Mouse (Mus musculus): ENCODE results near the gene Ddx19a. TPM values are rescaled to one million over a fixed set of nuclear protein-coding genes. Genes with fewer than 3 reads are reported as not detected.
A peak's percentile ranks its signal among the peaks of the same experiment; 100 is the strongest.
"Not testable (repeated sequence)": the region's sequence is repeated elsewhere in the genome, so short reads cannot be mapped to it uniquely, and the experiment has no call there.

Ddx19a gene
- polyA plus RNA-seq, 1 experiment from 2014 or later = 9.8 TPM

DNA sequence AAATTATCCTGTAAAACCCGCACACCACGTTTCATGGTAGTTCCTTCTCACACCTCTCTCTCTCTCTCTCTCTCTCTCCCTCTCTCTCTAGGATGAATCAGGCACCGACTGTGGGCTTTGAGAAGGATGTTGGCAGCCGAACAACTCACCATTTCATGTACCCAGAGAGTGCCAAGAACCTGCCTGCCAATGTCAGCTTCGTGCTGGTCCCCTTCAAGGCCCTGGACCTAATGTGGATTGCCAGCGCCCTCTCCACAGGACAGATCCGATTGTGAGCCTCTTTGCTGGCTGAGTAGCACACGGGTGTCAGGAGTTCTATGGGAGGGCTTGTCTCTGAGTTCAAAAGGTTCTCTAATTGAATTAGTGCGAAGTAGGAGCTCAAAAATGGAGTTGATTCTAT is 30.3 kb downstream of the Ddx19a start:
- ATAC-seq (ENCODE audit: low FRiP score) = no peak
- no peak overlapping the region for H3K27ac ChIP-seq (replicated peaks)
- no peaks in the 10 kb centered on the region for H3K9me3 ChIP-seq (replicated peaks)
- 83% methylated on average over 9 of the region's 9 CpGs for WGBS
- peaks cover 15% of the 10 kb centered on the region for H3K4me1 ChIP-seq
- H3K36me3 ChIP-seq = peaks cover 30% of the 10 kb centered on the region
- H3K4me3 ChIP-seq (replicated peaks) = no peak overlapping the region
- H3K4me2 ChIP-seq = no peak overlapping the region
- H3K9ac ChIP-seq (replicated peaks) = no peak overlapping the region
- no peaks in the 10 kb centered on the region for H3K27me3 ChIP-seq (replicated peaks)

DNA sequence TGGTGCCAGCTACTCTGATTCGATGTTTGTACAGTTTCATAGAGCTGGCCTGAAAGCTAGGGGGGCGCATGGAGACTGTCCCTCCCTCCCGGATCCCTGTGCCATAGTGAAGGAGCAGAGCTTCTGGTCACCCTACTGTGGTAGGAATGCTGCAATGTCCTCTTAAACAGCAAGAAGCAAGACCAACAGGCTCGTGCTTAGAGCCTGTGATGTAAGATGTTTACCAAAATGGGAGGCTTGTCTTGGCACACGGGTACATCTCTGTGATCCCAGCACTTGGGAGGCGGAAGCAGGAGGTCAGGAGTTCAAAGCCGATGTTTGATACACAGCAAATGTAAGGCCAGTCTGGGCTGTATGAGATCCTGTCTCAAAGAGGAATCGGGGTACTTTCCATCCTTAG is 31.0 kb downstream of the Ddx19a start:
- Histone ChIP-seq H3K36me3 (peaks cover 29% of the 10 kb centered on the region), H3K27ac (replicated peaks) (no peak overlapping the region), H3K4me3 (replicated peaks) (no peak overlapping the region), H3K9ac (replicated peaks) (no peak overlapping the region), H3K4me2 (no peak overlapping the region), H3K4me1 (peaks cover 15% of the 10 kb centered on the region), H3K9me3 (replicated peaks) (no peaks in the 10 kb centered on the region), H3K27me3 (replicated peaks) (no peaks in the 10 kb centered on the region)
- ATAC-seq (ENCODE audit: low FRiP score) = no peak
- WGBS = 94% methylated on average over 8 of the region's 8 CpGs

DNA sequence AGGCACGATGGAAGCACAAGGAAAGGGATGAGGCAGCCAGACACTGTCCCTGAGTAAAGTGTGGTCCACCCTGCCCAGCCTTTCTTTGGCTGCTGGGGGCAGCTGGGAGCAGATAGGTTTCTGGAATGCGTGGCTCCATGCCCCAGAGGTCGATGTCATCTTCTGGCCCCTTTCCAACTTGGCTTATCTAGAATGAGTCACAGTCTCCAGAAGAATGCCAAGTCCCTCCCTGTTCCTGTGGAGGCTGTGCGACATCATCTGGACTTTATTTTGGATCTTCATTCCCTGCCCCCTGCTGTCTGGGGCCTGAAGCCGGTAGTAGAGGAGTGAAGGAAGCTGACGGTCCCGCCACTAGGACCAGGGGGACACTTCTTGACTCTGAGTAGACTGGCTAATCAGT is 32.0 kb downstream of the Ddx19a start:
- Histone ChIP-seq H3K4me2 (no peak overlapping the region), H3K9me3 (replicated peaks) (no peaks in the 10 kb centered on the region), H3K4me1 (peaks cover 6% of the 10 kb centered on the region), H3K4me3 (replicated peaks) (no peak overlapping the region), H3K27me3 (replicated peaks) (no peaks in the 10 kb centered on the region), H3K36me3 (peaks cover 29% of the 10 kb centered on the region), H3K27ac (replicated peaks) (no peak overlapping the region), H3K9ac (replicated peaks) (no peak overlapping the region)
- ATAC-seq (ENCODE audit: low FRiP score) = no peak
- WGBS = 63% methylated on average over 7 of the region's 7 CpGs

DNA sequence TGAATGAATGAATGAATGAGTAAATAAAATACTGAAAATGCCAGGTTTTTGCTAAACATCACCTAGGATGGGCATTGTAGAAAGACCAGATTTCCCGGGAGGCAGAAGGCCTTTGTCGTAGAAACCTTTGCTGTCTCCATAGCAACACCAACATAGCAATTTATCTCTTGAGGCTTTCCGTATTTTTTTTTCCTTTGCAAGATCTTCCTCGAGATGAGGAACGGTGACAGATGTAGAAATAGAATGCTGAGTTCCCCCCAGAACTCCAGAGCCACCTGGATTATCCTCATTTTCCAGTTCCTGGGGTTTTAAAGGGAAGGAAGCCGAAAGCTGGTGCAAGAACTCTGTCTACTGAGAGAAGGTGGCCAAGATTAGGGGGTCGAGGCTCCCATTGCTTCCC is 32.9 kb downstream of the Ddx19a start:
- 62% methylated on average over 7 of the region's 7 CpGs for WGBS
- Histone ChIP-seq H3K4me1 (peaks cover under 1% of the 10 kb centered on the region; the same call in 1 of the 2 replicates), H3K4me3 (replicated peaks) (no peak overlapping the region)

DNA sequence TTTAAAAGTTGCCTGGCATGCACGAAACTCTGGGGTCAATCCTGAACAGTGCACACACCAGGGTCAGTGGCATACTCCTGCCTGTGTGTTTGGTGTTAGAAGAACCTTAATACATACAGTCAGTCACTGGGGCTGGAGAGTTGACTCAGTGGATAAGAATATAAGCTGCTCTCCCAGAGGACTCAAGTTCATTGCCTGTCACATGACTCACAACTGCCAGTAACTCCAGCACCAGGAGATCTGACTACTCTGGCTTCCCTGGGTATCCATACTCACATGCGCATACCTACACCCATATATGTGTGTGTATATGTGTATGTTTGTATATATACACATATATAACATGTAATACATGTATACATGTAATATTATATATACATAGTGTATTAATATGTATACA is 34.5 kb downstream of the Ddx19a start:
- H3K4me2 ChIP-seq = no peak overlapping the region
- WGBS = 92% methylated on average over 2 of the region's 2 CpGs
- H3K4me1 ChIP-seq = no peaks in the 10 kb centered on the region
- no peak for ATAC-seq (ENCODE audit: low FRiP score)
- H3K9ac ChIP-seq (replicated peaks) = no peak overlapping the region
- no peak overlapping the region for H3K27ac ChIP-seq (replicated peaks)
- H3K36me3 ChIP-seq = peaks cover 46% of the 10 kb centered on the region
- H3K4me3 ChIP-seq (replicated peaks) = no peak overlapping the region
- no peaks in the 10 kb centered on the region for H3K27me3 ChIP-seq (replicated peaks)
- H3K9me3 ChIP-seq (replicated peaks) = no peaks in the 10 kb centered on the region

More for the DNA sequence above, 32.9 kb downstream of the Ddx19a start:
- no peak overlapping the region for H3K9ac ChIP-seq (replicated peaks)
- H3K9me3 ChIP-seq (replicated peaks) = no peaks in the 10 kb centered on the region
- H3K4me2 ChIP-seq = no peak overlapping the region
- H3K27me3 ChIP-seq (replicated peaks) = no peaks in the 10 kb centered on the region
- ATAC-seq (ENCODE audit: low FRiP score) = no peak
- no peak overlapping the region for H3K27ac ChIP-seq (replicated peaks)
- peaks cover 33% of the 10 kb centered on the region for H3K36me3 ChIP-seq

DNA sequence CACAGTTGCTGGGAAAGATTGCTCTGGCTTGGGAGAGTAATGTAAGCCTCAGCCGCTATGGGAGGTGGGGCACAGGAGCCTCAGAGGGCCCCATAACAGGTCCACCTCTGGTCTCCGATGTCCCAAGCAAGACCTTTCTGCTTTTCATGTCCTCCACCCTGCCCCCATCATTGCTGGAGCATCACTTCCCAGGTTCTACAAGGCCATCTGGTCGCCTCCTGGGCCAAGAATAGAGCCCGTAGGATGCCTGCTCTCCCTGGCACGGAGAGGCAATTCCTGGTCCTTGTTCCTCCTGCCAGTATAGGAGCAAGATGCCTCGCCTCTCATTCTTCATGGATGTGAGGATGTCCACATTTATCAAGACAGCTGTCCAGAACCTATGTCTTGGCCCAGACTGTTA is 37.7 kb downstream of the Ddx19a start:
- ATAC-seq (ENCODE audit: low FRiP score) = no peak
- WGBS = 90% methylated on average over 6 of the region's 6 CpGs
- Histone ChIP-seq H3K9ac (replicated peaks) (no peak overlapping the region), H3K36me3 (peaks cover 44% of the 10 kb centered on the region), H3K9me3 (replicated peaks) (no peaks in the 10 kb centered on the region), H3K4me3 (replicated peaks) (no peak overlapping the region), H3K27ac (replicated peaks) (no peak overlapping the region), H3K4me1 (peaks cover 12% of the 10 kb centered on the region; the same call in 1 of the 2 replicates), H3K27me3 (replicated peaks) (no peaks in the 10 kb centered on the region), H3K4me2 (no peak overlapping the region)

DNA sequence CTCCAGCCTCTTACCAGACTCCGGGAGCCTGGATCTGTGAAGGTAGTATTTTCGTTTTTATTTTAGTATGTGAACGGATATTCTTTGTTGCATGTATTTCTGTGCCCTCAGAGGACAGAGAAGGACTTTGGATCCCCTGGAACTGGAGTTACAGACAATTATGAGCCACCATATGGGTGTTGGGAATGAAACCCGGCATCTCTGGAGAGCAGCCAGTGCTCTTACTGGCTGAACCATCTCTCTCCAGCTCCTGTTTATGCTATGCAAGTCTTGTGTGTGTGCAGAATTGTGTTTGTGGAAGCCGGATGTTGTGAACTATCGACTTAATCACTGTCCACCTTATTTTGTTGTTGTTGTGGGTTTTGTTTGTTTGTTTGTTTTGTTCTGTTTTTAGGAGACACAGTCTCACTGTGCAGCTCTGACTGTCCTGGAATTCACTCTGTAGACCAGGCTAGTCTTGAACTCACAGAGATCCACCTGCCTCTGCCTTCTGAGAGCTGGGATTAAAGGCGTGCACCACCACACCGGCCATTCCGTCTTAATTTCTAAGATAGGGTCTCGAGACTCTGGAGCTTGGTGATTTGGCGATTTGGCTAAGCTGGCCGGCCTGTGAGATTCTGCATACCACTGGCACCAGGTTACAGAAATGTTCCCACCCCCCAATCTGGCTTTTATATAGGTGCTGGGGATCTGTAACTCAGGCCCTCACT is 38.4 kb downstream of the Ddx19a start:
- Histone ChIP-seq H3K27me3 (replicated peaks) (no peaks in the 10 kb centered on the region), H3K36me3 (peaks cover 42% of the 10 kb centered on the region), H3K4me1 (peaks cover 12% of the 10 kb centered on the region; the same call in 1 of the 2 replicates), H3K4me3 (replicated peaks) (no peak overlapping the region), H3K9me3 (replicated peaks) (no peaks in the 10 kb centered on the region), H3K27ac (replicated peaks) (no peak overlapping the region), H3K9ac (replicated peaks) (no peak overlapping the region), H3K4me2 (no peak overlapping the region)
- 97% methylated on average over 12 of the region's 12 CpGs for WGBS
- ATAC-seq (ENCODE audit: low FRiP score) = no peak

DNA sequence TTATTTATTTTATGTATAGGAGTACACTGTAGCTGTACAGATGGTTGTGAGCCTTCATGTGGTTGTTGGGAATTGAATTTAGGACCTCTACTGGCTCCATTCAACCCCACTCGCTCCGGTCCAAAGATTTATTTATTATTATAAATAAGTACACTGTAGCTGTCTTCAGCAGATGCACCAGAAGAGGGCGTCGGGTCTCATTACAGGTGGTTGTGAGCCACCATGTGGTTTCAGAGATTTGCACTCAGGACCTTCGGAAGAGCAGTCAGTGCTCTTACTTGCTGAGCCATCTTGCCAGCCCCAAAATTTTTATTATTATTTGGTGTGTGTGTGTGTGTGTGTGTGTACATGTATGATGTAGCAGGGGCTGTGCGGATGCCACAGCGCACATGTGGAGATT is 39.0 kb downstream of the Ddx19a start:
- not testable (repeated sequence) for ATAC-seq (ENCODE audit: low FRiP score); H3K4me3 ChIP-seq (replicated peaks); H3K9me3 ChIP-seq (replicated peaks); H3K4me2 ChIP-seq; H3K9ac ChIP-seq (replicated peaks); H3K27ac ChIP-seq (replicated peaks); H3K27me3 ChIP-seq (replicated peaks)
- WGBS = 93% methylated on average over 7 of the region's 7 CpGs
- Histone ChIP-seq H3K36me3 (peaks cover 41% of the 10 kb centered on the region), H3K4me1 (peaks cover 12% of the 10 kb centered on the region; the same call in 1 of the 2 replicates)

DNA sequence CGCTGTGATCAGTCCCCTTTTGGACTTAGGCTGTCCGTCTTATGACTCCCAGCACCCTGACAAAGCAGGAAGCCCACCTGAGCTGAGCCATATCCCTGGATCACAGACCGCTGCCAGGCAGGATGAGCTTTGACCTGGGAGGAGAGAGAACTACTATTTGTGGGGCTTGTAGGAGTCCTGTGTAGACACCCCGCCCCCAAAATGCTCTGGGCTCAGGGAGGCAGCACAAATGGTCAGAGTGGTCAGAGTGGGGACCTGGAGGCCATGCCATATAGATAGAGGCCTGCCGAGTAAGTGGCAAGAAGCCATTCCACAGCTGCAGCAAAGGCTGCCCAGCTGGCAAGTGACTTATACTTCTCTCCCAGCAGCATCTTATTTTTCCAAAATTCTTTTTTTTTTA is 39.5 kb downstream of the Ddx19a start:
- H3K27me3 ChIP-seq (replicated peaks) = no peaks in the 10 kb centered on the region
- H3K27ac ChIP-seq (replicated peaks) = no peak overlapping the region
- H3K4me2 ChIP-seq = no peak overlapping the region
- no peak overlapping the region for H3K4me3 ChIP-seq (replicated peaks)
- no peaks in the 10 kb centered on the region for H3K9me3 ChIP-seq (replicated peaks)
- peaks cover 12% of the 10 kb centered on the region; the same call in 1 of the 2 replicates for H3K4me1 ChIP-seq
- 74% methylated on average over 5 of the region's 5 CpGs for WGBS
- ATAC-seq (ENCODE audit: low FRiP score) = no peak
- no peak overlapping the region for H3K9ac ChIP-seq (replicated peaks)
- H3K36me3 ChIP-seq = peaks cover 40% of the 10 kb centered on the region

DNA sequence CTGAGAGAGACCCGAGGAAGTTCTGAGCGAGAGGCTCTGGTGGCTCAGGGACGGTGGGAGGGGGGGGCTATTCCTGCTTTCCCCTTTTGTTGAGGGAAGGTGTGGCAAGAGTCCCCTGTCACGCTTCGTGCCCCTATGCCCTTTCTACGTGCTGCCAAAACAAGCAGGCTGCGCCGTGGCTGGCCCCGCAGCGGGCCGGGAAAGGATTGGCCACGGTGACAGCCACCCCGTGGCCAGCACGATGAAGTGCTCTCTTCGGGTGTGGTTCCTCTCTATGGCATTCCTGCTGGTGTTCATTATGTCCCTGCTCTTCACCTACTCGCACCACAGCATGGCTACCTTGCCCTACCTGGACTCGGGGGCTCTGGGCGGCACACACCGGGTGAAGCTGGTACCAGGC is 40.1 kb downstream of the Ddx19a start:
- Histone ChIP-seq H3K4me2 (no peak overlapping the region), H3K9ac (replicated peaks) (no peak overlapping the region), H3K27me3 (replicated peaks) (no peaks in the 10 kb centered on the region), H3K36me3 (peaks cover 33% of the 10 kb centered on the region), H3K4me3 (replicated peaks) (no peak overlapping the region), H3K27ac (replicated peaks) (no peak overlapping the region), H3K4me1 (peaks cover 12% of the 10 kb centered on the region; the same call in 1 of the 2 replicates), H3K9me3 (replicated peaks) (no peaks in the 10 kb centered on the region)
- no peak for ATAC-seq (ENCODE audit: low FRiP score)
- WGBS = 90% methylated on average over 19 of the region's 19 CpGs

DNA sequence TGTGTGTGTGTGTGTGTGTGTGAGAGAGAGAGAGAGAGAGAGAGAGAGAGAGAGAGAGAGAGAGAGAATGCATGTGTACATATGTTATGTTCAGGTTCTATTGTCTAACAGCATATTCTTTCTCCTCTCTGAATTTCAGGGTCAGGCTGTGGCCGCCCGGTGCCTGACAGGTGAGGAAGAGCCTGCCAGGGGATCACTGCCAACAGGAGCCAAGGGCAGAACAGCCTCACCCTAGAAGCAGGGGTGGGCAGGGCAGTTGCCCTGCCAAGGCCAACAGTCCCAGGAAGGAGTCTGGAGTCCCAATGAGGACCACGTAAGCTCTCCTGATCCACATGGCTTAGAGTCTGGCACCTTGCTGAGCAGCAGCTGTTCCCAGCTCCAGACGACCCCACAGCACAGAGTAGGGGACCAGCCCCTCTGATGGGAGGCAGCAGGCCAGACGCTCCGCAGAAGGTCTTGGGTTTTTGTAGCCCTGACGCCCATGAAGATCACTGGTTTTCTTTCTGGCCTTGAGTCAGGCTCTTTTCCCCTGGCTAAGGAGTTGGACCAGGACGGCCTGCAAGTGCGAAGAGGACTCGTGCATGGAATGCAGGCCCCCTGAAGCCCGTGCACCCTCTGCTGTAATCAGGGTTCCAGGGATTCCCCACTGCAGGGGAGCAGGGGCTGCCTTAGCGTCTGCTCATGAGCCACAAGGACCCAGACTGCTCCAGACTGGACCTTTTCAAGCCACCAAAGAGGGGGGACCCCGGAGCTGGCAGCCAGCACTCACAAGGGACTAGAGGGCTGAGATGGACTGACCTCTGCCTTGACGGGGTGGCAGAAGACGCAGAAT is 40.8 kb downstream of the Ddx19a start:
- 78% methylated on average over 15 of the region's 15 CpGs for WGBS
- no peak for ATAC-seq (ENCODE audit: low FRiP score)
- no peak overlapping the region for H3K9ac ChIP-seq (replicated peaks)
- no peaks in the 10 kb centered on the region for H3K27me3 ChIP-seq (replicated peaks)
- H3K36me3 ChIP-seq = peaks cover 28% of the 10 kb centered on the region
- H3K4me3 ChIP-seq (replicated peaks) = no peak overlapping the region
- H3K4me2 ChIP-seq = no peak overlapping the region
- H3K4me1 ChIP-seq = peaks cover 12% of the 10 kb centered on the region; the same call in 1 of the 2 replicates
- no peaks in the 10 kb centered on the region for H3K9me3 ChIP-seq (replicated peaks)
- peak overlapping the region; percentile 18; the same call in 1 of the 2 replicates for H3K27ac ChIP-seq (replicated peaks)

DNA sequence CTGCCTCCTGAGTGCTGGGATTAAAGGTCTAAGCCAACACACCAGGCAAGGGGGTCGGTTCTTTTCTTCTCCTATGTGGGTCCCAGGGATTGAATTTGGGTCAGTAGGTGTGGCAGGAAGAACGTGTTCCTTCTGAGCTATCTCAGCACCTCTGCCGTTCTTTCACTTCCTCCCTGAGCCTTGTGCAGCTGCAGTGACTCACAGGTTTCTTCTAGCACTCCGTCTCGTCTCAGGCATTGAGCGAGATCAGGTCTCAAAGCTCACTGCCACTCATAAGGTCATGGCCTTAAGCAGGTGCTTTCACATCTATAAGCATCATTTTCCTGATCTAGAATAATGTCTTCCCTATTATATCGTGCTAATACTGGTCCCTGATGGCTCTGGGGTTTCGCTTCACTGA is 42.8 kb downstream of the Ddx19a start:
- ATAC-seq (ENCODE audit: low FRiP score) = no peak
- Histone ChIP-seq H3K9ac (replicated peaks) (no peak overlapping the region), H3K4me3 (replicated peaks) (no peak overlapping the region), H3K9me3 (replicated peaks) (no peaks in the 10 kb centered on the region), H3K36me3 (peaks cover 24% of the 10 kb centered on the region), H3K4me1 (peaks cover 18% of the 10 kb centered on the region; the same call in 1 of the 2 replicates), H3K4me2 (no peak overlapping the region), H3K27ac (replicated peaks) (no peak overlapping the region), H3K27me3 (replicated peaks) (no peaks in the 10 kb centered on the region)
- whole genome bisulfite sequencing = 75% methylated on average over 8 of the region's 8 CpGs

Measured in neural tube, embryonic 15.5 days (tissue).